Mouse (Mus musculus) heart, adult 2 months (tissue): ENCODE results near the gene Med16. TPM values are rescaled to one million over a fixed set of nuclear protein-coding genes. Genes with fewer than 3 reads are reported as not detected.

Source experiments
- DNase-seq, 2 experiments: peaks; one replicate each; pipeline ENCODE4 v3.0.0; 2021
- H3K27ac ChIP-seq: fragments of 200-600 bp; 2 replicates; pipeline ENCODE4 v1.8.1; 2022
- H3K27me3 ChIP-seq: fragments of 200-500 bp; 2 replicates; pipeline ENCODE4 v1.6.1; 2012; ENCODE audit warnings: mild to moderate bottlenecking, low read length, inconsistent platforms, mixed read lengths; ENCODE audit not compliant: control insufficient read depth, insufficient read depth
- H3K36me3 ChIP-seq: fragments of 200-500 bp; 2 replicates; pipeline ENCODE4 v1.6.1; 2012; ENCODE audit warnings: low read length, inconsistent platforms; ENCODE audit not compliant: control insufficient read depth, insufficient read depth
- H3K4me1 ChIP-seq: fragments of 200-500 bp; 2 replicates; pipeline ENCODE4 v1.6.1; 2011; ENCODE audit warnings: low read length; ENCODE audit not compliant: control insufficient read depth, insufficient read depth
- H3K4me3 ChIP-seq: fragments of 200-600 bp; 2 replicates; pipeline ENCODE4 v1.8.1; 2022
- H3K79me2 ChIP-seq: fragments of 200-500 bp; replicated peaks from 2 replicates; pipeline ENCODE4 v1.6.1; 2012; ENCODE audit warnings: mild to moderate bottlenecking, inconsistent platforms, low read length, moderate library complexity, mixed read lengths; ENCODE audit not compliant: control insufficient read depth, insufficient read depth
- H3K9ac ChIP-seq: fragments of 200-500 bp; 2 replicates; pipeline ENCODE4 v1.6.1; 2012; ENCODE audit warnings: low read depth, mild to moderate bottlenecking, control low read depth, inconsistent platforms, low read length, mixed read lengths
- CTCF ChIP-seq: fragments of 200-600 bp; IDR thresholded peaks from 2 replicates; pipeline ENCODE4 v1.8.1; 2022; ENCODE audit warnings: antibody characterized with exemption, mild to moderate bottlenecking, moderate library complexity
- EP300 ChIP-seq: fragments of 200-500 bp; IDR thresholded peaks from 2 replicates; pipeline ENCODE4 v1.6.1; 2011; ENCODE audit warnings: low read depth, low read length, control low read depth; ENCODE audit not compliant: insufficient read depth
- POLR2A ChIP-seq: fragments of 200-500 bp; IDR thresholded peaks from 2 replicates; pipeline ENCODE4 v1.6.1; 2011; ENCODE audit warnings: mild to moderate bottlenecking, low read depth, low read length, control low read depth; ENCODE audit not compliant: insufficient read depth
- WGBS: fragments of 180-500 bp; shearing (Covaris S2); methylation state at CpG from one replicate; pipeline ENCODE4 v1.1.7; 2018; 5-methylcytosine and 5-hydroxymethylcytosine counted together
- intact Hi-C: fragments of 180-260 bp; cut with DNase I; formaldehyde crosslinking; loops from one replicate; pipeline ENCODE4 v1.15.1; 2025
- microRNA-seq, 2 experiments: library from miRNA; unstranded; fragments of <30 nt; microRNA quantifications; one replicate each; pipeline ENCODE4 v1.2.0; 2021
- polyA plus RNA-seq: library from polyadenylated mRNA; depleted of rRNA; stranded (reverse); fragments of >200 nt; gene quantifications from 2 replicates; pipeline ENCODE4 v1.2.3, GENCODE M21; 2012; rRNA removed
- total RNA-seq, 2 experiments: library from RNA; stranded (reverse); gene quantifications; 2 replicates each; pipeline ENCODE4 v1.2.3; 2021

Gene Med16
- total and polyA plus RNA-seq, 3 experiments = 40.8 to 62.4 (median 54.1) TPM

DNA sequence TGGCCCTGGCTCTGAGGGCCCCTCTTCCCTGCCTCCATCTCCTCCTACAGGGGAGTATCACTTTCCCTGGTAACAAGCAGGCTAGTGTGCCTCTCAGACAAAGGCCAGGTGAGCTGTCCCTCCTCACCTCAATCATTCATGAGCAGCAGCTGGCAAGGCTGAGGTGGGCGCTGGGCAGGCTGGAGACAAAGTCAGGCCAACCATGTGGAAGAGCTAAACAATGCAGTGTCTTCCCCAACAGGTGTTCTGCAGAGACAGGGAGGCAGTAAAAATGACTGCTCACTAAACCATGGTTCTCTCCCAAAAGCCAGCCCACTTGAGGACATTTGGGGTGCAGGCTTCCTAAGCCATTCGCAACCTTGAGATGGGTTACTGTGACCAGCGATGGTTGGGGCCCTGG lies 57.1 kb downstream of the Med16 start:
- peak in 1 of 2 experiments; percentile 12 for DNase-seq
- no peak overlapping the region for H3K4me3 ChIP-seq
- intact Hi-C loops = loop anchor here (1.0 to 5.0 kb wide), 3 partner anchors 11 to 316 kb away; partner anchors contain the start of genes Cirbp and Polr2e

GRCm38 (mm10) chr10:79849941-79850628 lies 58.6 kb downstream of the Med16 start:
- intact Hi-C loops = loop anchor here (5.0 kb wide), 2 partner anchors 187 to 317 kb away; partner anchors contain the start of genes Cirbp and Polr2e
- no peak for DNase-seq
- TF ChIP-seq POLR2A (no peak), CTCF (no peak), EP300 (no peak)
- no peak overlapping the region for H3K4me3 ChIP-seq
- WGBS = 64% methylated on average over 8 of the region's 8 CpGs
- peaks cover 19% of the 10 kb centered on the region for H3K4me1 ChIP-seq
- H3K36me3 ChIP-seq = no peaks in the 10 kb centered on the region
- no peak overlapping the region for H3K27ac ChIP-seq
- H3K27me3 ChIP-seq = no peaks in the 10 kb centered on the region
- no peaks in the 10 kb centered on the region for H3K79me2 ChIP-seq
- H3K9ac ChIP-seq = no peak overlapping the region

More for the DNA sequence above, 57.1 kb downstream of the Med16 start:
- 62% methylated on average over 3 of the region's 3 CpGs for WGBS
- peak overlapping the region; percentile 97 for H3K27ac ChIP-seq
- H3K4me1 ChIP-seq = peaks cover 26% of the 10 kb centered on the region
- peaks cover 3% of the 10 kb centered on the region; the same call in 1 of the 2 replicates for H3K36me3 ChIP-seq
- H3K27me3 ChIP-seq = no peaks in the 10 kb centered on the region
- peak overlapping the region; percentile 30; the same call in 1 of the 2 replicates for H3K9ac ChIP-seq
- peaks cover 3% of the 10 kb centered on the region; the same call in 1 of the 2 replicates for H3K79me2 ChIP-seq
- TF ChIP-seq CTCF (no peak), EP300 (no peak), POLR2A (no peak)

- H3K27me3 ChIP-seq = no peaks in the 10 kb centered on the region
- H3K9ac ChIP-seq = no peak overlapping the region
- no peaks in the 10 kb centered on the region for H3K36me3 ChIP-seq
- WGBS = 63% methylated on average over 5 of the region's 5 CpGs
- no peak for TF ChIP-seq EP300
- TF ChIP-seq POLR2A = no peak
- TF ChIP-seq CTCF = no peak
- DNase-seq = no peak
- no peaks in the 10 kb centered on the region for H3K79me2 ChIP-seq
- H3K4me1 ChIP-seq = peaks cover 5% of the 10 kb centered on the region
- H3K4me3 ChIP-seq = no peak overlapping the region
- intact Hi-C loops = no loop called here
- no peak overlapping the region for H3K27ac ChIP-seq
Observed at GRCm38 (mm10) chr10:79846553-79846952, 62.2 kb downstream of the Med16 start.

Small RNAs within 50 kb of the gene (microRNA-seq; reads per million reads assigned to microRNA genes)
- gene Mir6910 = 0 to 1.1 reads per million in 2 experiments

Other genes with a start within 250 kb of the Med16 start
Only the 30 nearest of the 35 such genes appear.
- 100 to 1,000 TPM; 196 to 216 TPM for gene Cdc34, start 226.7 kb downstream of the Med16 start, total RNA-seq
- 352 and 397 TPM in 2 replicates for gene Cdc34, start 226.7 kb downstream of the Med16 start, polyA plus RNA-seq
- 1 to 10 TPM; 6.4 to 6.5 TPM for gene Gzmm, start 219.9 kb downstream of the Med16 start, total RNA-seq
- 7.4 and 9.2 TPM in 2 replicates for gene Gzmm, start 219.9 kb downstream of the Med16 start, polyA plus RNA-seq
- 1,000 to 10,000 TPM; 1,364 to 1,491 TPM for gene Bsg, start 204.4 kb downstream of the Med16 start, total RNA-seq
- gene Bsg, start 204.4 kb downstream of the Med16 start, polyA plus RNA-seq = 1,570 and 1,684 TPM in 2 replicates
- gene Hcn2, start 192.3 kb downstream of the Med16 start, total RNA-seq = 10 to 100 TPM; 17.0 to 17.5 TPM
- gene Hcn2, start 192.3 kb downstream of the Med16 start, polyA plus RNA-seq = 23.8 and 33.5 TPM in 2 replicates
- 10 to 100 TPM; 42.2 to 44.7 TPM for gene Polrmt, start 162.3 kb downstream of the Med16 start, total RNA-seq
- 47.0 and 52.3 TPM in 2 replicates for gene Polrmt, start 162.3 kb downstream of the Med16 start, polyA plus RNA-seq
- not detected for gene Fgf22, start 153.8 kb downstream of the Med16 start, total RNA-seq
- gene Fgf22, start 153.8 kb downstream of the Med16 start, polyA plus RNA-seq = not detected in 2 replicates
- 10 to 100 TPM; 22.9 to 23.6 TPM for gene Rnf126, start 142.0 kb downstream of the Med16 start, total RNA-seq
- 41.4 and 48.0 TPM in 2 replicates for gene Rnf126, start 142.0 kb downstream of the Med16 start, polyA plus RNA-seq
- 1 to 10 TPM; 3.8 to 4.7 TPM for gene Fstl3, start 131.7 kb downstream of the Med16 start, total RNA-seq
- 9.7 and 11.9 TPM in 2 replicates for gene Fstl3, start 131.7 kb downstream of the Med16 start, polyA plus RNA-seq
- not detected for gene Prss57, start 118.0 kb downstream of the Med16 start, total RNA-seq
- 0.08 and 0.20 TPM in 2 replicates for gene Prss57, start 118.0 kb downstream of the Med16 start, polyA plus RNA-seq
- gene Palm, start 115.4 kb downstream of the Med16 start, total RNA-seq = 10 to 100 TPM; 51.4 to 55.6 TPM
- gene Palm, start 115.4 kb downstream of the Med16 start, polyA plus RNA-seq = 31.4 and 36.6 TPM in 2 replicates
- under 1 TPM; 0.50 to 0.52 TPM for gene Misp, start 87.9 kb downstream of the Med16 start, total RNA-seq
- 0.26 and 0.82 TPM in 2 replicates for gene Misp, start 87.9 kb downstream of the Med16 start, polyA plus RNA-seq
- 10 to 100 TPM; 43.9 to 51.8 TPM for gene Ptbp1, start 54.5 kb downstream of the Med16 start, total RNA-seq
- 47.5 and 52.6 TPM in 2 replicates for gene Ptbp1, start 54.5 kb downstream of the Med16 start, polyA plus RNA-seq
- 1 to 10 TPM in 1 of 2 experiments, under 1 TPM in 1; 0.55 to 1.2 TPM for gene Prtn3, start 34.4 kb downstream of the Med16 start, total RNA-seq
- gene Prtn3, start 34.4 kb downstream of the Med16 start, polyA plus RNA-seq = 0.84 TPM in 1 of 2 replicates, not detected in the other
- gene Plppr3, start 34.3 kb downstream of the Med16 start, total RNA-seq = under 1 TPM; 0.20 to 0.31 TPM
- 0.50 and 0.80 TPM in 2 replicates for gene Plppr3, start 34.3 kb downstream of the Med16 start, polyA plus RNA-seq
- gene Elane, start 22.7 kb downstream of the Med16 start, total RNA-seq = not detected
- 0.23 TPM in 1 of 2 replicates, not detected in the other for gene Elane, start 22.7 kb downstream of the Med16 start, polyA plus RNA-seq
- 10 to 100 TPM; 22.9 to 98.7 TPM for gene Cfd, start 18.1 kb downstream of the Med16 start, total RNA-seq
- 85.9 and 490 TPM in 2 replicates for gene Cfd, start 18.1 kb downstream of the Med16 start, polyA plus RNA-seq
- gene Gm26602, start 1.9 kb upstream of the Med16 start, total RNA-seq = not detected
- not detected in 2 replicates for gene Gm26602, start 1.9 kb upstream of the Med16 start, polyA plus RNA-seq
- gene Kiss1r, start 8.0 kb upstream of the Med16 start, total RNA-seq = under 1 TPM; 0.10 to 0.25 TPM
- 0.79 and 1.5 TPM in 2 replicates for gene Kiss1r, start 8.0 kb upstream of the Med16 start, polyA plus RNA-seq
- 10 to 100 TPM; 82.4 to 85.6 TPM for gene R3hdm4, start 12.3 kb upstream of the Med16 start, total RNA-seq
- gene R3hdm4, start 12.3 kb upstream of the Med16 start, polyA plus RNA-seq = 119 and 123 TPM in 2 replicates
- 1 to 10 TPM; 1.3 to 1.5 TPM for gene Arid3a, start 18.1 kb upstream of the Med16 start, total RNA-seq
- 0.88 and 1.7 TPM in 2 replicates for gene Arid3a, start 18.1 kb upstream of the Med16 start, polyA plus RNA-seq
- 10 to 100 TPM; 27.8 to 29.4 TPM for gene Wdr18, start 51.2 kb upstream of the Med16 start, total RNA-seq
- 31.7 and 32.2 TPM in 2 replicates for gene Wdr18, start 51.2 kb upstream of the Med16 start, polyA plus RNA-seq
- gene Grin3b, start 61.8 kb upstream of the Med16 start, total RNA-seq = under 1 TPM; 0.20 to 0.31 TPM
- gene Grin3b, start 61.8 kb upstream of the Med16 start, polyA plus RNA-seq = 0.20 and 0.29 TPM in 2 replicates
- gene Tmem259, start 75.4 kb upstream of the Med16 start, total RNA-seq = 100 to 1,000 TPM; 109 to 124 TPM
- gene Tmem259, start 75.4 kb upstream of the Med16 start, polyA plus RNA-seq = 184 and 220 TPM in 2 replicates
- gene Cnn2, start 79.7 kb upstream of the Med16 start, total RNA-seq = 10 to 100 TPM; 30.2 to 39.3 TPM
- 52.5 and 60.7 TPM in 2 replicates for gene Cnn2, start 79.7 kb upstream of the Med16 start, polyA plus RNA-seq
- 1 to 10 TPM; 6.6 to 8.0 TPM for gene Abca7, start 87.6 kb upstream of the Med16 start, total RNA-seq
- 9.2 and 10.8 TPM in 2 replicates for gene Abca7, start 87.6 kb upstream of the Med16 start, polyA plus RNA-seq
- 1 to 10 TPM; 3.5 to 5.1 TPM for gene Arhgap45, start 107.7 kb upstream of the Med16 start, total RNA-seq
- 8.9 and 16.6 TPM in 2 replicates for gene Arhgap45, start 107.7 kb upstream of the Med16 start, polyA plus RNA-seq
- 10 to 100 TPM; 78.3 to 89.8 TPM for gene Polr2e, start 130.9 kb upstream of the Med16 start, total RNA-seq
- 182 and 194 TPM in 2 replicates for gene Polr2e, start 130.9 kb upstream of the Med16 start, polyA plus RNA-seq
- 1,000 to 10,000 TPM in 1 of 2 experiments, 100 to 1,000 TPM in 1; 832 to 1,055 TPM for gene Gpx4, start 138.2 kb upstream of the Med16 start, total RNA-seq
- gene Gpx4, start 138.2 kb upstream of the Med16 start, polyA plus RNA-seq = 860 and 993 TPM in 2 replicates
- gene Sbno2, start 196.6 kb upstream of the Med16 start, total RNA-seq = 10 to 100 TPM; 10.6 to 11.2 TPM
- 16.9 and 18.0 TPM in 2 replicates for gene Sbno2, start 196.6 kb upstream of the Med16 start, polyA plus RNA-seq
- 100 to 1,000 TPM; 140 to 161 TPM for gene Stk11, start 206.9 kb upstream of the Med16 start, total RNA-seq
- 127 and 144 TPM in 2 replicates for gene Stk11, start 206.9 kb upstream of the Med16 start, polyA plus RNA-seq